Mouse (Mus musculus) adrenal gland, postnatal 14 days (tissue): Measurements from ENCODE around the gene C9. TPM values are rescaled to one million over a fixed set of nuclear protein-coding genes. Genes with fewer than 3 reads are reported as not detected.

Experiments
- DNase-seq: peaks from one replicate; pipeline ENCODE4 v3.0.0; 2021; ENCODE audit warnings: mixed read lengths
- long read RNA-seq, 2 experiments: library from polyadenylated mRNA; stranded (forward); transcript quantifications; one replicate each; pipeline ENCODE4 v2.0.0; 2021
- total RNA-seq: library from RNA; stranded (reverse); gene quantifications from 2 replicates; pipeline ENCODE4 v1.2.3, GENCODE M21; 2021

The C9 gene
- total RNA-seq, result 0.90 and 12.9 TPM in 2 replicates
- long read RNA-seq, experiment 1, result 0 reads
- long read RNA-seq, experiment 2, transcript C9-201 (11 exons, 2,048 nt), result major isoform, 7 of 7 reads
- long read RNA-seq, experiment 2, partial matches to known transcripts, result 0 of 7 reads
- long read RNA-seq, experiment 2, other reads (novel, unspliced or antisense), result 0 of 7 reads

GRCm38 (mm10) chr15:6445135-6445534 lies at the start of gene C9:
TSS of gene C9 (plus strand) at chr15:6445327.
- DNase-seq, result no peak

GRCm38 (mm10) chr15:6398211-6398610 lies 46.9 kb upstream of the C9 start:
- DNase-seq, result no peak

- DNase-seq, result no peak
These were observed 46.2 kb upstream of the C9 start for GRCm38 (mm10) chr15:6398881-6399280.

- peak; percentile 65 for DNase-seq
These were observed 45.0 kb upstream of the C9 start for GRCm38 (mm10) chr15:6400115-6400514.

- no peak for DNase-seq
These were observed 42.7 kb upstream of the C9 start for GRCm38 (mm10) chr15:6402433-6402832.

GRCm38 (mm10) chr15:6404172-6404571 lies 41.0 kb upstream of the C9 start:
- DNase-seq, result no peak

- DNase-seq, result no peak
These were observed 38.4 kb upstream of the C9 start for GRCm38 (mm10) chr15:6406771-6407170.

GRCm38 (mm10) chr15:6409031-6409430 lies 36.1 kb upstream of the C9 start:
- DNase-seq, result no peak

- DNase-seq, result no peak
These were observed 35.0 kb upstream of the C9 start for GRCm38 (mm10) chr15:6410161-6410560.

- peak; percentile 35 for DNase-seq
These were observed 33.8 kb upstream of the C9 start for GRCm38 (mm10) chr15:6411334-6411733.

GRCm38 (mm10) chr15:6415317-6415716 lies 29.8 kb upstream of the C9 start:
- no peak for DNase-seq

- no peak for DNase-seq
These were observed 13.3 kb upstream of the C9 start for GRCm38 (mm10) chr15:6431777-6432176.

GRCm38 (mm10) chr15:6432411-6432810 lies 12.7 kb upstream of the C9 start:
- no peak for DNase-seq

- no peak for DNase-seq
These were observed 9.8 kb upstream of the C9 start for GRCm38 (mm10) chr15:6435281-6435680.

- DNase-seq, result peak; percentile 78
These were observed 9.4 kb upstream of the C9 start for GRCm38 (mm10) chr15:6435773-6436172.

GRCm38 (mm10) chr15:6438685-6439084 lies 6.4 kb upstream of the C9 start:
- no peak for DNase-seq

GRCm38 (mm10) chr15:6444452-6444851 lies 675 bp upstream of the C9 start:
- no peak for DNase-seq

- DNase-seq, result no peak
These were observed 1.1 kb downstream of the C9 start for GRCm38 (mm10) chr15:6446181-6446580.

GRCm38 (mm10) chr15:6448892-6449291 lies 3.8 kb downstream of the C9 start:
- DNase-seq, result peak; percentile 37

GRCm38 (mm10) chr15:6454461-6454860 lies 9.3 kb downstream of the C9 start:
- no peak for DNase-seq

- DNase-seq, result no peak
These were observed 16.3 kb downstream of the C9 start for GRCm38 (mm10) chr15:6461381-6461780.

- DNase-seq, result no peak
These were observed 18.3 kb downstream of the C9 start for GRCm38 (mm10) chr15:6463361-6463923.

GRCm38 (mm10) chr15:6466995-6467394 lies 21.9 kb downstream of the C9 start:
- no peak for DNase-seq

- no peak for DNase-seq
These were observed 23.7 kb downstream of the C9 start for GRCm38 (mm10) chr15:6468845-6469244.

- DNase-seq, result no peak
These were observed 24.3 kb downstream of the C9 start for GRCm38 (mm10) chr15:6469384-6469783.
